Mouse (Mus musculus): ENCODE measurements around the gene Phactr3.

The Phactr3 gene

GRCm38 (mm10) chr2:178194908-178195307 is 76.1 kb downstream of the Phactr3 start:
- DNase-seq (ENCODE audit: low spot score), result no peak

GRCm38 (mm10) chr2:178196038-178196437 is 77.3 kb downstream of the Phactr3 start:
- DNase-seq (ENCODE audit: low spot score), result no peak

GRCm38 (mm10) chr2:178197542-178197941 is 78.8 kb downstream of the Phactr3 start:
- DNase-seq (ENCODE audit: low spot score), result no peak

GRCm38 (mm10) chr2:178204455-178204854 is 85.7 kb downstream of the Phactr3 start:
- DNase-seq (ENCODE audit: low spot score), result peak; percentile 32

- DNase-seq (ENCODE audit: low spot score), result no peak
Observed at GRCm38 (mm10) chr2:178208186-178208600, 89.4 kb downstream of the Phactr3 start.

GRCm38 (mm10) chr2:178213826-178214225 is 95.1 kb downstream of the Phactr3 start:
- DNase-seq (ENCODE audit: low spot score), result peak; percentile 34

GRCm38 (mm10) chr2:178214531-178214930 is 95.8 kb downstream of the Phactr3 start:
- DNase-seq (ENCODE audit: low spot score), result no peak

GRCm38 (mm10) chr2:178218461-178218860 is 99.7 kb downstream of the Phactr3 start:
- no peak for DNase-seq (ENCODE audit: low spot score)

- DNase-seq (ENCODE audit: low spot score), result no peak
Observed at GRCm38 (mm10) chr2:178219454-178220147, 100.8 kb downstream of the Phactr3 start.

- DNase-seq (ENCODE audit: low spot score), result no peak
Observed at GRCm38 (mm10) chr2:178220148-178220717, 101.5 kb downstream of the Phactr3 start.

- DNase-seq (ENCODE audit: low spot score), result no peak
Observed at GRCm38 (mm10) chr2:178221003-178221402, 102.2 kb downstream of the Phactr3 start.

- peak; percentile 45 for DNase-seq (ENCODE audit: low spot score)
Observed at GRCm38 (mm10) chr2:178229231-178229630, 110.5 kb downstream of the Phactr3 start.

- no peak for DNase-seq (ENCODE audit: low spot score)
Observed at GRCm38 (mm10) chr2:178233487-178233886, 114.7 kb downstream of the Phactr3 start.

GRCm38 (mm10) chr2:178237056-178237455 is 118.3 kb downstream of the Phactr3 start:
- DNase-seq (ENCODE audit: low spot score), result no peak

- DNase-seq (ENCODE audit: low spot score), result no peak
Observed at GRCm38 (mm10) chr2:178238503-178238902, 119.7 kb downstream of the Phactr3 start.

GRCm38 (mm10) chr2:178240886-178241285 is 122.1 kb downstream of the Phactr3 start:
- DNase-seq (ENCODE audit: low spot score), result no peak

GRCm38 (mm10) chr2:178241374-178241773 is 122.6 kb downstream of the Phactr3 start:
- peak; percentile 53 for DNase-seq (ENCODE audit: low spot score)

- no peak for DNase-seq (ENCODE audit: low spot score)
Observed at GRCm38 (mm10) chr2:178242996-178243395, 124.2 kb downstream of the Phactr3 start.

- no peak for DNase-seq (ENCODE audit: low spot score)
Observed at GRCm38 (mm10) chr2:178244866-178245265, 126.1 kb downstream of the Phactr3 start.

- no peak for DNase-seq (ENCODE audit: low spot score)
Observed at GRCm38 (mm10) chr2:178245841-178246240, 127.1 kb downstream of the Phactr3 start.

- DNase-seq (ENCODE audit: low spot score), result peak; percentile 41
Observed at GRCm38 (mm10) chr2:178246767-178247166, 128.0 kb downstream of the Phactr3 start.

- no peak for DNase-seq (ENCODE audit: low spot score)
Observed at GRCm38 (mm10) chr2:178247274-178247673, 128.5 kb downstream of the Phactr3 start.

- DNase-seq (ENCODE audit: low spot score), result no peak
Observed at GRCm38 (mm10) chr2:178257117-178257825, 138.5 kb downstream of the Phactr3 start.
